Mouse (Mus musculus) hindbrain, embryonic 15.5 days (tissue): Measurements from ENCODE around the gene Rangap1. TPM values are rescaled to one million over a fixed set of nuclear protein-coding genes. Genes with fewer than 3 reads are reported as not detected.
"Not testable (repeated sequence)": the region's sequence is repeated elsewhere in the genome, so short reads cannot be mapped to it uniquely, and the experiment has no call there.

Experiments
- ATAC-seq: fragments of 200-750 bp; cut with Nextera tagmentation; 2 replicates; pipeline ENCODE4 v1.8.0; 2017; ENCODE audit warnings: low read depth, moderate number of reproducible peaks, moderate TSS enrichment; ENCODE audit not compliant: low FRiP score
- H3K27ac ChIP-seq: fragments of 300-500 bp; sonication (generic); replicated peaks from 2 replicates; pipeline ENCODE4 v1.5.1; 2015; ENCODE audit warnings: mild to moderate bottlenecking, inconsistent platforms
- H3K27me3 ChIP-seq: fragments of 300-500 bp; sonication (generic); 2 replicates; pipeline ENCODE4 v1.6.1; 2015; ENCODE audit warnings: control low read depth, inconsistent platforms
- H3K36me3 ChIP-seq: fragments of 300-500 bp; sonication (generic); 2 replicates; pipeline ENCODE4 v1.6.1; 2015; ENCODE audit warnings: control low read depth, inconsistent platforms
- H3K4me1 ChIP-seq: fragments of 300-500 bp; sonication (generic); replicated peaks from 2 replicates; pipeline ENCODE4 v1.6.1; 2015; ENCODE audit warnings: control low read depth, inconsistent platforms
- H3K4me2 ChIP-seq: fragments of 300-500 bp; sonication (generic); 2 replicates; pipeline ENCODE4 v1.6.1; 2015; ENCODE audit warnings: moderate library complexity, mild to moderate bottlenecking, inconsistent platforms
- H3K4me3 ChIP-seq: fragments of 300-500 bp; sonication (generic); 2 replicates; pipeline ENCODE4 v1.5.1; 2015; ENCODE audit warnings: mild to moderate bottlenecking, inconsistent platforms
- H3K9ac ChIP-seq: fragments of 300-500 bp; sonication (generic); 2 replicates; pipeline ENCODE4 v1.6.1; 2015; ENCODE audit warnings: inconsistent platforms
- H3K9me3 ChIP-seq: fragments of 300-500 bp; sonication (generic); 2 replicates; pipeline ENCODE4 v1.6.1; 2016; ENCODE audit warnings: control low read depth, inconsistent platforms
- WGBS: fragments of 180-500 bp; shearing (Covaris S2); methylation state at CpG from one replicate; pipeline ENCODE4 v1.1.7; 2015; 5-methylcytosine and 5-hydroxymethylcytosine counted together
- polyA plus RNA-seq: library from polyadenylated mRNA; unstranded; fragments of >200 nt; fragmentation: Nextera tagmentation; extraction: Ambion mirVana; gene quantifications from 2 replicates; pipeline ENCODE4 v1.2.1, GENCODE M21; 2015

The Rangap1 gene
- polyA plus RNA-seq, 1 experiment from 2014 or later, result 157 TPM

- WGBS, result 79% methylated on average over 3 of the region's 3 CpGs
- H3K4me2 ChIP-seq, result no peak overlapping the region
- H3K9me3 ChIP-seq, result no peaks in the 10 kb centered on the region
- no peak overlapping the region for H3K27ac ChIP-seq
- ATAC-seq, result no peak
- H3K27me3 ChIP-seq, result no peaks in the 10 kb centered on the region
- no peaks in the 10 kb centered on the region for H3K4me1 ChIP-seq
- H3K4me3 ChIP-seq, result no peak overlapping the region
- no peak overlapping the region for H3K9ac ChIP-seq
- peaks cover 42% of the 10 kb centered on the region for H3K36me3 ChIP-seq
Measured at GRCm38 (mm10) chr15:81703094-81703489, 42.2 kb downstream of the Rangap1 start.

GRCm38 (mm10) chr15:81702306-81703093, 42.8 kb downstream of the Rangap1 start:
- Histone ChIP-seq H3K27ac (no peak overlapping the region), H3K4me1 (no peaks in the 10 kb centered on the region), H3K4me2 (no peak overlapping the region), H3K9me3 (no peaks in the 10 kb centered on the region), H3K4me3 (no peak overlapping the region), H3K9ac (no peak overlapping the region), H3K36me3 (peaks cover 36% of the 10 kb centered on the region), H3K27me3 (no peaks in the 10 kb centered on the region)
- 89% methylated on average over 13 of the region's 13 CpGs for WGBS
- ATAC-seq, result no peak

GRCm38 (mm10) chr15:81701350-81701749, 44.0 kb downstream of the Rangap1 start:
- not testable (repeated sequence) for H3K4me3 ChIP-seq, H3K4me2 ChIP-seq, H3K9me3 ChIP-seq, H3K27ac ChIP-seq, H3K27me3 ChIP-seq, H3K4me1 ChIP-seq, H3K9ac ChIP-seq, ATAC-seq
- 78% methylated on average over 4 of the region's 4 CpGs for WGBS
- H3K36me3 ChIP-seq, result peaks cover 30% of the 10 kb centered on the region

DNA sequence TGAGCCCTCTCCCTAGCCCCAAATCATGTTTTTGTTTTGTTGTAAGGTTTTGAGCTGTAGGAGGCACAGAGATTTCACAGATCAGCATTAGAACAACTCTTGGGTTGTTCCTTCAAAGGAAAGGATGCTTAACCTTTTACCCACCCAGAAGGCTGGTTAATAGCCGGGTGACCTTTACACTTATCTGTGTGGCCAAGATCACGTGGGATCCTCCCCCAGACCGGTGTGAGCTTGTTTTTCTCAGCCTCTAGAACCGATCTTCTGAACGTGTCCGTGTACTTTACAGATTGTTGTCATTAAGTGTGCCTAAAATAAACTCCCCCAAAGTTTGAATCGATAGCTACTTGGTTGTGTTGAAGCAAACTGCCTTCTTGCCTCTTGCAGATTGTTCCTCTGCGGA, 44.7 kb downstream of the Rangap1 start:
- Histone ChIP-seq H3K4me2 (no peak overlapping the region), H3K9me3 (no peaks in the 10 kb centered on the region), H3K27ac (no peak overlapping the region), H3K4me1 (no peaks in the 10 kb centered on the region), H3K27me3 (peaks cover 4% of the 10 kb centered on the region; the same call in 1 of the 2 replicates), H3K4me3 (no peak overlapping the region), H3K9ac (no peak overlapping the region), H3K36me3 (peaks cover 22% of the 10 kb centered on the region)
- no peak for ATAC-seq
- 87% methylated on average over 8 of the region's 8 CpGs for WGBS

DNA sequence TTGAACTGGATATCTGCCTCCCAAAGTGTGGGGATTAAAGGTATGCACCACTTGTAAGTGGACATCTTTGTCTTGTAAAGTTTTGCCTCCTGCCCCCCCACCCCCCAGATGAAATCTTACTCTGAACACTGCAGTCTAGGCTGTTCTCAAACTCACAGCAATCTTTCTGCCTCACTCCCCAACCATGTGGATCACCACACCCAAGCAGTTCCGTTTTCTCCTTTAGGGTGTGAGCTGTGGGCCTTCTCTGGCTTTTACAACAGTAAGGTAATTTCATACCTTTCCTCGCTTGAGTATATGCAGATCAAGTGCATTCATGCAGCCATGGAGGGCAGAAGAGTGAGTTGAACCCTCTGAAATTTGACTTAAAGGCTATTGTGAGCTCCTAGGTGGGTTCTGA, 45.2 kb downstream of the Rangap1 start:
- no peak for ATAC-seq
- Histone ChIP-seq H3K27ac (no peak overlapping the region), H3K27me3 (peaks cover 4% of the 10 kb centered on the region; the same call in 1 of the 2 replicates), H3K36me3 (peaks cover 18% of the 10 kb centered on the region), H3K9ac (no peak overlapping the region), H3K4me3 (no peak overlapping the region), H3K4me1 (peaks cover under 1% of the 10 kb centered on the region; the same call in 1 of the 2 replicates), H3K9me3 (no peaks in the 10 kb centered on the region), H3K4me2 (no peak overlapping the region)
- WGBS, result 80% methylated on average over 2 of the region's 2 CpGs

DNA sequence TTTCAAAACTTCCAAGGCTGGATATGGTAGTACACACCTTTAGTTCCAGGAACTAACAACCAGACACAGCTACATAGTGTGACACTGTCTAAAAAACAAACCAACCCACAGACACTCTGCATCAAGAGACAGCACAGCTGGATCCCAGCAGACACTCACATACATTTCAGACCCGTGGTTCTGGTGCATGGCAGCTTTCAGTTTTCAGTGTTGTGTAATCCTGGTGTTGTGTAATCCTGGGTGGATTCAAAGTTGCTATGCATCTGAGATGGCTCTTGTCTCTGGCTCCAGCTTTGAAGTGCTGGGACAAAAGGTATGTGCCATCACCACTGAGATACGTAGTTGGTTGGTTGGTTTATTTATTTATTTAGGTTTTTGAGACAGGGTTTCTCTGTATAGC, 46.8 kb downstream of the Rangap1 start:
- WGBS, result 79% methylated on average over 2 of the region's 2 CpGs
- H3K4me1 ChIP-seq, result peaks cover 16% of the 10 kb centered on the region

GRCm38 (mm10) chr15:81697847-81698246, 47.5 kb downstream of the Rangap1 start:
- Histone ChIP-seq H3K4me1 (peaks cover 23% of the 10 kb centered on the region), H3K4me2 (no peak overlapping the region), H3K9me3 (no peaks in the 10 kb centered on the region), H3K27me3 (peaks cover 11% of the 10 kb centered on the region), H3K27ac (0 out of 2 replicates have a peak overlapping the region, but pooled peaks have one; percentile 49), H3K36me3 (no peaks in the 10 kb centered on the region), H3K9ac (no peak overlapping the region), H3K4me3 (no peak overlapping the region)
- ATAC-seq, result no peak
- 52% methylated on average over 3 of the region's 3 CpGs for WGBS

More for the DNA sequence above, 46.8 kb downstream of the Rangap1 start:
- Histone ChIP-seq H3K36me3 (peaks cover 2% of the 10 kb centered on the region; the same call in 1 of the 2 replicates), H3K9ac (no peak overlapping the region), H3K27ac (no peak overlapping the region), H3K4me2 (no peak overlapping the region), H3K9me3 (no peaks in the 10 kb centered on the region), H3K4me3 (no peak overlapping the region), H3K27me3 (peaks cover 9% of the 10 kb centered on the region; the same call in 1 of the 2 replicates)
- no peak for ATAC-seq

GRCm38 (mm10) chr15:81697175-81697574, 48.2 kb downstream of the Rangap1 start, which contains the start of gene Chadl:
Gene Chadl, minus strand, starts transcription at chr15:81697287.
- Histone ChIP-seq H3K27me3 (peaks cover 18% of the 10 kb centered on the region), H3K27ac (peak within 1 kb of the TSS; percentile 49; the same call in 1 of the 2 replicates), H3K9me3 (no peaks in the 10 kb centered on the region), H3K9ac (no peak within 1 kb of the TSS), H3K4me3 (no peak within 1 kb of the TSS), H3K4me1 (peaks cover 30% of the 10 kb centered on the region), H3K36me3 (no peaks in the 10 kb centered on the region), H3K4me2 (peak within 1 kb of the TSS; percentile 6; the same call in 1 of the 2 replicates)
- peak; percentile 64 for ATAC-seq
- 49% methylated on average over 7 of the region's 7 CpGs for WGBS

DNA sequence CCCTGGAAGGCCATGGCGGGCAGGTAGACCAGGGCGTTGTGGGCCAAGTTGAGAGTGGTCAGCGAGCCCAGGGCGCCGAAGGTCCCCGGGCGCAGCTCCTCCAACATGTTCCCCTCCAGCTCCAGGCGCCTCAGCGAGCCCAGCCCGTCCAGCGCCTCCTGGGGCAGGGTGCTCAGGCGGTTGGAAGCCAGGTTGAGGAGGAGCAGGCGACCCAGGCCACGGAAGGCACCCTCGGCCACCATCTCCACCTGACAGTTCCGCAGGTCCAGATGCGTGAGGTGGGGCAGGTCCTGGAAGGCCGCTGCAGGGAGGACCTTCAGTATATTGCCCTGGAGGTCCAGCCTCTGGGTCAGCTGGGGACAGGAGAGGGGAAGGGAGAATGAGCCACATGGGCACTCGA, 50.4 kb downstream of the Rangap1 start:
- Histone ChIP-seq H3K9me3 (no peaks in the 10 kb centered on the region), H3K4me1 (peaks cover 32% of the 10 kb centered on the region), H3K4me3 (peak overlapping the region; percentile 51), H3K36me3 (no peaks in the 10 kb centered on the region), H3K27me3 (peaks cover 25% of the 10 kb centered on the region), H3K27ac (0 out of 2 replicates have a peak overlapping the region, but pooled peaks have one; percentile 72), H3K9ac (peak overlapping the region; percentile 82), H3K4me2 (peak overlapping the region; percentile 87)
- whole genome bisulfite sequencing, result 30% methylated on average over 17 of the region's 19 CpGs
- 0 out of 2 replicates have a peak, but pooled peaks have one; percentile 1 for ATAC-seq

- WGBS, result under 1% methylated on average over 96 of the region's 107 CpGs
- Histone ChIP-seq H3K4me1 (peaks cover 32% of the 10 kb centered on the region), H3K4me2 (peak overlapping the region; percentile 87), H3K9me3 (no peaks in the 10 kb centered on the region), H3K4me3 (peak overlapping the region; percentile 51), H3K36me3 (no peaks in the 10 kb centered on the region), H3K27me3 (peaks cover 25% of the 10 kb centered on the region), H3K27ac (peak overlapping the region; percentile 72), H3K9ac (peak overlapping the region; percentile 82)
- ATAC-seq, result peak; percentile 85
Measured at GRCm38 (mm10) chr15:81693967-81694881, 51.1 kb downstream of the Rangap1 start.

- 4% methylated on average over 41 of the region's 41 CpGs for WGBS
- Histone ChIP-seq H3K9ac (peak overlapping the region; percentile 82), H3K9me3 (no peaks in the 10 kb centered on the region), H3K4me3 (peak overlapping the region; percentile 51), H3K27me3 (peaks cover 25% of the 10 kb centered on the region), H3K4me2 (peak overlapping the region; percentile 87), H3K27ac (peak overlapping the region; percentile 72), H3K4me1 (peaks cover 32% of the 10 kb centered on the region), H3K36me3 (0 out of 2 replicates have a peak, but pooled peaks cover 4% of the 10 kb centered on the region)
- no peak; the same call in 1 of the 2 replicates for ATAC-seq
Measured at GRCm38 (mm10) chr15:81693366-81693966, 51.9 kb downstream of the Rangap1 start.
